Mouse (Mus musculus) spleen, embryonic (tissue): ENCODE data around the gene Sik3.

Experiments
- CTCF ChIA-PET: fragments of 350-600 bp; sonication (Branson Sonifier 250); formaldehyde crosslinking; loops from one replicate; lab custom pipeline; 2022; lab: Charles Lee

Gene Sik3

DNA sequence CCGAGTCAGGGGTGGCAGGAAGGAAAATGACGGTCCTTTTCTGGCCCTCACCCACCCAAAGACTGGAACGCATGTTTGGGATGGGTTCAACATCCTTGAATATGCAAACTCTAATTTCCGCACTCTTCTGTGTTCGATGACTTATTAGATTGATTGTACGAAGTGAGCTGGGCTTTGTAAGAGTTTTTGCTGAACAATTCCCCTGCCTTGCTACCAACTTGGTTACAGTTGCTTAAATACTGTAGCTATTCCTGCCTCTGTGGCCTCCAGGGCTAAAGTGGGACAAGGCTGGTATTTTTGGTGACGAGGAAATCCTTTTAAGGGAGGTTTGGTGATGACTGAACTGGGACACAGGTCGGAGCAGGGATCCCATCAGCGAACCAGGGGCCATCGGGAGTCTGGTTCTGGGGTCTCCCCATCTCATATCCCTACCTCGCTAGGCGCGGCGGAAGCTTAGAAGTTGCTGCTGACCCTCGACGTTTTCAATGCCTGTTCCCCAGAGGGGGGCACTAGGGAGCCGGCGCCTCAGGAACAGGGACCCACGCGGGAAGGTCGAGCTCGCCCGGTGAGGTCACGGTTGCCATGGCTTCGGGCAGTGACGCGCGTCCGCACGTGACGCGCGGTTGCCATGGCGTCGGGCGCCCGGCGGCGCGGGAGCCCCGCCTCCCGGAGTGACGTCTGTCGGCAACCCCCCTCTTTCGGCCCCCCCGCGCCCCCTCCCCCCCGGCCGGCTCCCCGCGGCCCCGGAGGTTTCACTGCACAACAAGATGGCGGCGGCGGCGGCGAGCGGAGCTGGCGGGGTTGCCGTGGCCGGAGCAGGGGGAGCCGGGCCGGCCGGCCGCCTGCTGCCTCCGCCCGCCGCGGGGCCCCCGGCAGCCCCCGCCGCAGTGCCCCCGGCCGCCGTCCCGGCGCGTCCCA lies at the start of gene Sik3, which contains the start of gene Pafah1b2:
Sik3 (plus strand) TSS at position 730 of the 918 bp plus-strand sequence.
Pafah1b2 (minus strand) TSS at position 600 of the 918 bp plus-strand sequence.
- CTCF ChIA-PET: interaction anchor here (0.6 to 1.0 kb wide), 4 partner anchors 15 to 179 kb away, joined by 3 to 13 read pairs (median 4); no protein-coding TSS in a partner anchor

DNA sequence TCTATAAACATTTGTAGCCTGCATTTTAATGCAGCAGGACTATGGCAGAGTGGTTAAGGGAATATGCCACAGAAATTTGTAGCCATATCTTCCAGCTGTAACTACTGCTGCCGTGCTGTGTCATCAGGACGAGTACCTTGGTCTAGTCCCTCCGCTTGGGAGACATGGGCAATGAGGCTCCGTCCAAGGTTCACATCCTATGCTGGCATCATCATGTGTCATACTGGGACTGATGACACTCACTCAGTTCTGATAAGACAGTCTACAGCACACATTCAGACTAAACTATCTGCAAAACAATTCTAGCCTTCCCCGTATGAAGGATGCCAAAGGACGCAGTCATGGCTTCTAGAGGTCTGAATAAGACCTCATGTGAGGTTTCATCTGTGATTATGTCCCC lies 49.0 kb upstream of the Sik3 start:
- CTCF ChIA-PET: no interaction called here

GRCm38 (mm10) chr9:45976884-45977283 lies 35.7 kb upstream of the Sik3 start:
- CTCF ChIA-PET: no interaction called here

DNA sequence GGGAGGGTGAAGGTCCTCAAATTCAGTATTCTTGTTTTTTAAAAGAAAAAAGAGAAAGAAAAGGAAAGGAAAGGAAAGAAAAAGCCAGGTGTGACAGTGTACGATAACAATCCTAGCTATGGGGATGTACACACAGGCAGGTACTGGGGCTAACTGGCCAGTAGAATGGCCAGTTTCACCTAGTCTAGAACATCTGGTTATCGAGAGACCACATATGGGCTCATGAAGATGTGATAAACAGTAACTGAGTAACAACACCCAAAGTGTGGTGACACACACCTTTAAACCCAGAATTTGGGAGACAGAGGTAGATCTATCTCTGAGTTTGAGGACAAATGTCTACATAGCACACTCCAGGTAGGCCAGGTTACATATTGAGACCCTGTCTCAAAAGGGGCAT lies 32.8 kb upstream of the Sik3 start:
- CTCF ChIA-PET: interaction anchor here (0.7 kb wide), 1 partner anchor 9 kb away, joined by 6 read pairs; no protein-coding TSS in a partner anchor

DNA sequence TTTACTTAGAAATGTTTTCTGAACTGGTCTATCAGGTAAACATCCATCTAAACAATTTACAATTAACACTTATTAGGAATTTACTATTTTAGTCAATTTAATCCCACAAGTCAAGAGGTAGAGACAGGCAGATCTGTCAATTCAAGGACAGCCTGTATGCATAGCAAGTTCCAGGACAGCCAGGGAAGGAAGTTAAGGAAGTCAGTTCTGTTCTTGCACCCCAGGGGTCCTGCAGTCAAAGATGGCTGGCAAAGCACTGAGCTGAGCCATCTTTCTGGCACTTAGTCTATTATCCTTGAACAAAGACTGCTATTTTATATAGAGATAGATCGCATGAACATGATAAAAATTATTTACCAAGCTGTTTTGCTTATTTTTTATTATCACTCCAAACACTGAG lies 32.0 kb upstream of the Sik3 start:
- CTCF ChIA-PET: interaction anchor here (0.6 to 0.7 kb wide), 2 partner anchors 10 to 11 kb away, joined by 4 to 6 read pairs; no protein-coding TSS in a partner anchor

- CTCF ChIA-PET: no interaction called here
Observed at GRCm38 (mm10) chr9:45981331-45981730, 31.3 kb upstream of the Sik3 start.

DNA sequence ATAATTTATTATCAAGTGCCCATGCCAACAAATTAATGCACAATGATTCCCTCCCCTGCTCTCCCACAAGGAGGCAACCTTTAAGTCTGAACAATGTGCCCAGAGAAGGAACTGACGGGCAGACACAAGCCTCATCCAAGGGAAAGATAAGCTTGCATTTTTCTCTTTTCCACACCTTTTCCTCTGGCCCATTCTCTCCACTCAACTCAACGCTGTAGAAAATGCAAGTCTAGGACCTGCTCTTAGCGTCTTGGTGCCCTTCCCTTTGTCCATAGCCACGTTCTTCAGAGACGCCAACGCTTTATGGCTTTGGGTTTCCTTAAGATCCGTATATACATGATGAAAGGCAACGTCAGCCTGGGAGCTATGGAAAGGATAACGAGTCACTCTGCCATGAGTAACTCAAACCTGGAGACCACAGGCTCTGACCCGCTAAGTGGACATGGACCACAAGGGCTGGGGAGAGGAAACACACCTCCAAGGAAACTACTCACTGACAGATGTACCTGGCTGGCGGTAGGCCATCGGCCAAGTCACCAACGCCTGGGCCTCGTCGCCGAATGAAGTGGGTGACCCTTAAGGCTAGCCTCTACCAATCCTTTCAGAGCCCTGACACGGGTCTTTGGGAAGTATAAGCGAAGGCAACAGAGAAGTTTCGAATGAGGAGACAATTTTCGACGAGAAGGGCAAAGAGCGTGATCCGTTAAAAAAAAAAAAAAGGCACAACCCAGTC lies 28.8 kb upstream of the Sik3 start:
- CTCF ChIA-PET: interaction anchor here (0.6 kb wide), 2 partner anchors 176 to 263 kb away, joined by 3 to 7 read pairs; no protein-coding TSS in a partner anchor

DNA sequence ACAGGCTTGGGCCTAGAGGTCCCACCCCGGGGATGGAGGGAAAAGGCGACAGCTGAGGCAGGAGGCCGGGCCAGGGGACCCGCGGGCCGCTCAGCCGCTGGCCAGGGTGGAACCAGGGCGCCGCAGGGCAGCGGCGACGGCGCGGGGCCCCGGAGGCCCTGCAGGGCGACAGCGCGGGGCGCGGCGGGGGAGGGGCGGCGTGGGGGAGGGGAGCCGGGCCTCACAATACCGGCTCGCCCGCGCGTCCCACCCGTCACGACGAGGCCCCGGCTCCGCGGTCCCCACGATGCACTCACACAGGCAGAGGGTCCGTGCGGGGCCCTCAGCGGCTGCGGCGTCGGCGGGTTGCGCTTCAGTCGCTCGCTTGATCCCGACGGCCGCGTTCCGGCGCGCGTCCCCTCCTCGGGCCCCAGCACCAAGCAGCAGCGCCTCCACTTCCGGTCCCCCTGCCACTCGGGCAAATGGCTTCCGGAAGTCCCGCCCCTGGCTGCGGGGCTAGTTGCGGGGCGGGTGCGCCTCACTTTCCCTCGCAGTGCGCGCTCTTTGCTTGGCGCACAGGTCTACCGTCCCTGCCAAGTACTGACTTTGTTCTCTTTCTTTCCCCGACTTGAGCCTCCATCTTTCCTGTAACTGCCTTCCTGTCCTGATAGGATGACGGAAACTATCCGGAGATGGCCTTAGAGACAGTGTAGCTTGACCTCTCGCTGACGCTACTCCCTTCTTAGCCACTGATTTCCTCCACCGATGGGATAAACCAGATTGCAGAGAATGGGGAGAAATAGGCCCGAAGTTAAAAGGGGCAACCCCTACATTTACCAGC lies 28.0 kb upstream of the Sik3 start:
- CTCF ChIA-PET: interaction anchor here (0.6 kb wide), 1 partner anchor 262 kb away, joined by 3 read pairs; no protein-coding TSS in a partner anchor

GRCm38 (mm10) chr9:45985229-45985567 lies 27.4 kb upstream of the Sik3 start:
- CTCF ChIA-PET: no interaction called here

DNA sequence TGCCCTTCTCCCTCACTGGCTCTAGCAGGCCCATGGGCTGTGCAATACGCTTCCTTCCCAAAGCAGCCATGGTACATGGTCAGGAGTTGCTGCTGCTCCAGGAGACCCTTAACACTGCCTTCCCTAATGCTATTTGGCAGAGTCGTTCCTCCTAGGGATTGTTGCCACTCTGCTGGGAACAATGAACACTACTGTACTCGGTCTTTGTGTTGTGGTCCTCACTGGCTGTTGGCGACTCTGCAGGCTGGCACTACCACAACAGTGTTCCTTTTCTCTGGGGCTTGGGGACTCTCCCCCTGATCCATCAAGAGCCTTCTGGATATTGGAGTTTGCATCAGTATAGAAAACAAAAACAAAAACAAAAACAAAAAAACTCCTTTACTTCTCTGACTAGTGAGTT lies 13.6 kb upstream of the Sik3 start:
- CTCF ChIA-PET: no interaction called here

GRCm38 (mm10) chr9:46003729-46004128 lies 8.9 kb upstream of the Sik3 start:
- CTCF ChIA-PET: no interaction called here

DNA sequence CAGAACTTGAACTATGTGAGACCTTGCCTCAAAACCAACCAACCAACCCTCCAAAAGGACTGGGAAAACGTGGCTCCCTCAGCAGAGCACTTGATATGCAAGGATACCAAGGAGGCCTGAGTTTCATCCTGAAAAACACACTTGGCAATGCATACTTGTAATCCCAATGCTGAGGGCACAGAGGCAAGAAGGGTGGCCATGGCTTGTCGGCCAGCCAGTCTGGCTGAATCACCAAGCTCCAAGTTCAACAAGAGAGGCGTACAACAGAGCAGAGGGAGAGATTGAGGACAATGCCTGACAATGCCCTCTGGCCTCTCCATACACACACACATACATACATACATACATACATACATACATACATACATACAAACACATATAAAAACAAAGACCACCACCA lies 8.1 kb upstream of the Sik3 start:
- CTCF ChIA-PET: interaction anchor here (1.1 kb wide), 1 partner anchor 46 kb away, joined by 3 read pairs; no protein-coding TSS in a partner anchor

DNA sequence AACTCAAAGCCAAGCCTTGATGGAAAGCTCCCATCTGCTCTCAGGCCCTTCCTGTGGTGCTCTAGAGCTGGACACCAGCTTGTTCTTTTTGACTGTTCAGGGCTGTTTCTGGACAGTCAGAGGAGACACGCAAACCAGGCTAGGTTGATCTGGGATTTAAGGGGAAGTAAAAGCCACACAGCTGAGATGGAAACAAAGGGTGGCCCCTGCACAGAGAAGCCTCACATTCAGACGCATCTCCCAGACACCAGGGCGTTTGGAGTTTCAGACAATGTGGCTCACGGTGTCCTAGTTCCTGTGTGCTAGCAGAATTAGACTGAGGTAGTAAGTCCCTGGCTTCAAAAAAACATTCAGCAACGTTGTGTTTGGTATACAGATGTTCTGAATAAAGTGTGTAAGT lies 6.4 kb upstream of the Sik3 start:
- CTCF ChIA-PET: no interaction called here

DNA sequence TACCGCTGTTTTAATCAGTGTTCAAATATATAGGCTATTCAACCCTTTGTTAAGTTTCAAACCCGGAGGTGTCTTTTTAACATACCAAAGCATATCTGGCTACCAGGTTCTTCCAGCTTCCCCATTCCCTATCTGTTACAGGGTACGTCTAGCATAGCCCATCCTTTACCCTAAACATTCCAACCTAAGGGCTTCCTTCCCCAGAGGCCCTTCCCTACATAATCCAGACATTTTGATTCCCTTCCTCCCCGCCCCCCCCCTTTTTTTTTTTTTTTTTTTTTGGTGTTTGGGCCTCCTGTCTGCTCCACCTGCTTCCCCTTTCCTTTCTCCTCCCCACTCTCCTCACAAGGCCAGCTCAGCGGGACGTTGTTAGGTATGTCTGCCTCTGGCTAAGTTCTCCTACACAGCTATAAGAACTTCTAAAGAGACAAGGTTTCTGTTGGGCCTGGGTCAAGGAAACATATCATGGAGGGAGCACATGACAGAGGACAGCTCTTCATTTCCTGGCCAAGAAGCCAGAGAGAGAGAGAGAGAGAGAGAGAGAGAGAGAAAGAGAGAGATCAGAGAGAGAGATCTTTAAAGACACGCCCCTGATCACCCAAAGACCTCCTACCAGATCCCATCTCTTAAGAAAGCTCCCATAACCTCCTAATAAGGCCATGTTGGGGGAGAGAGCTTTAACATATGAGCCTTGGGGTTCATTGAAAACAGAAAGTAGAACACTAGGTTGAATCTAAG lies 3.5 kb upstream of the Sik3 start:
- CTCF ChIA-PET: interaction anchor here (0.6 kb wide), 1 partner anchor 237 kb away, joined by 3 read pairs; no protein-coding TSS in a partner anchor

- CTCF ChIA-PET: no interaction called here
Observed at GRCm38 (mm10) chr9:46009669-46009983, 3.0 kb upstream of the Sik3 start.

DNA sequence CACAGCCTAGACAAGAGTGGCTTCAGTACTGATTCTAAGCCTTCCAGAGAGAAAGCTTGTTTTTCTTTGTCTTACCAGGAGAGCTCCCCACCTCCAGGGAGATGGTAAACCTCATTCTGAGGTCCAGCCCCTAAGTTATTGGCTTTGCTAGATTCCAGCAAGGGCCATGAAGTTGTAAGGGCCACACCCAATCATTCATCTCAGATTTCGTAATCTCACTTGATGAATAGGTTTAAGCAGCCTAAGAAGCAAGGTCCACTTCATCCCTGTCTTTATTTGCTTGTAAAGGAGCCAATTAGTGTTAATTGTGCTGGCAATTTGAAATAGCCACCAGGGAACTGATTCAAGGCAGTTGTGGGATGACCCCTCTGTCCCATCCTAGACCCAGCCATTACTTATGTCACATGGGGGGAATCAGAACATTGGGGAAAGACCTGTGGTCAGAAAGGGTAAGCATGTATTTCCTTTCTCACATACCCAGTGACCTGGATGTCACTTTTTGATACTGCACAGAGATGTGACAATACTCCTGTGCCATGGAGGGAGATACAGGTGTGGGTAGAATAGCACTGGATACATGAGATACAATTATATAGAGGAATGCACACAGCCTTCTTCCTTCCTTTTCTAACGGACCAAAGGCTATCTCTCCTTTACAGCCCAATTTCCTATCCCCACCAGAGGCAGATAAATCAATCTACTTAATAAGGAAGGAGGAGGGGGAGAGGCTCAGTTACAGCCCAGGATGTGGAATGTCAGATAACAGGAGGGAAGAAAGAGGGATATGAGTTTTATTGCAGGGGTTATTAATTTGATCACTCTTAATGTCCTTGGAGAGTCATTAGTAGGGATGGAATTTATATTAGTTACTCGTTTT lies 1.3 kb upstream of the Sik3 start:
- CTCF ChIA-PET: interaction anchor here (0.7 to 1.2 kb wide), 2 partner anchors 24 to 174 kb away, joined by 3 to 4 read pairs; no protein-coding TSS in a partner anchor

DNA sequence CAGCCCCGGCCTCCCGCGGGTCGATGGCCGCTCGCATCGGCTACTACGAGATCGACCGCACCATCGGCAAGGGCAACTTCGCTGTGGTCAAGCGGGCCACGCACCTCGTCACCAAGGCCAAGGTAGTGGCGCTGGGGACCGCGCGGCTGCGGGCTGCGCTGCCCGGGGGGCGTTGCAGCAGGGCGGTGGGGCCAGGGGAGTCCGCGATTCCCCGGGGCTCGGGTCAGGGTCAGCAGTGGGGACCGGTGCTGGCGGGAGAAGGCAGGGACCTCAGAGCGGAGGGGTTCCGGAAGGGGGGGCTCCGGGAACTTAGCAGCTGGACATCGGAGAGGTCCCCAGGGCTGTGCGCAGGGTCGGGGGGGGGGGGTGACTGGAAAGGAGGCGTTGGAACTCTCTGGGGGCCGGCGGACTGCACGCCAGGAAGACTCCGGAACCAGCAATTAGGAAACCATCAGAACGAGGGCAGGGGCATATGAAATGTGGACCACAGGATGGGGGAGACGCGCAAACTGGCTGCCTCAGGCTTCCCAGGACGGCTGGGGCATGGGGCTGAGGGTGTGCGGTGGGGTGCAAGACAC lies 478 bp downstream of the Sik3 start:
- CTCF ChIA-PET: interaction anchor here (0.6 to 1.0 kb wide), 4 partner anchors 10 to 178 kb away, joined by 3 to 4 read pairs (median 4); no protein-coding TSS in a partner anchor

- CTCF ChIA-PET: interaction anchor here (0.6 kb wide), 1 partner anchor 10 kb away, joined by 4 read pairs; no protein-coding TSS in a partner anchor
Observed at GRCm38 (mm10) chr9:46013616-46014015, 996 bp downstream of the Sik3 start.

DNA sequence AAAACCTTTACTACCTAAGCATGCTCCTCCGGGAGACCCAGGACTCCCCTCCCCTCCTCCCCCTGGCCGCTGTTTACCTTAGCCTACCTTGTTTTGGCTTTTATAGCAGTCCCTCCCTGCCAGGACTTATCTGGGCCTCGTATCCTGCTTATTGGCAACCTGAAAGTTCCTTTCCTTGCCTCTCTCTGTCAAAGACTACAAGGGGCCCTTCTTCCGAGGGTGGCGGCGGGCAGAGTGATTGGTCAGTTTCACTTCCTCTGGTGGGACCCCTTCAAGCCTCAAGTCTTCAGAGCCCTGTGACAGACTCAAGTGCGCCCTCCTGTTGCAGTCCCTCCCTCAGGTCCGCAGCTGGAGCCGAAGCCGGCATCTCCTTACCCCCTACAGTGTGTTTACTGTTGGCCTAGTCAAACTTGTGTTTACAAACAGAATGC lies 1.6 kb downstream of the Sik3 start:
- CTCF ChIA-PET: no interaction called here
